Mouse (Mus musculus) small intestine, adult 2 months (tissue): Measurements from ENCODE around the gene Gtdc1. TPM values are rescaled to one million over a fixed set of nuclear protein-coding genes. Genes with fewer than 3 reads are reported as not detected.

Source experiments
- H3K27ac ChIP-seq: fragments of 200-500 bp; 2 replicates; pipeline ENCODE4 v1.5.1; 2012; ENCODE audit warnings: low read depth, low read length, control low read depth, inconsistent platforms; ENCODE audit not compliant: insufficient read depth
- H3K27me3 ChIP-seq: fragments of 200-500 bp; 2 replicates; pipeline ENCODE4 v1.6.1; 2012; ENCODE audit warnings: mild to moderate bottlenecking, moderate library complexity, low read length, inconsistent platforms; ENCODE audit not compliant: control insufficient read depth, insufficient read depth
- H3K36me3 ChIP-seq: fragments of 200-500 bp; 2 replicates; pipeline ENCODE4 v1.6.1; 2012; ENCODE audit warnings: mild to moderate bottlenecking, low read length, control low read depth, inconsistent platforms; ENCODE audit not compliant: control insufficient read depth, insufficient read depth
- H3K4me1 ChIP-seq: fragments of 200-500 bp; 2 replicates; pipeline ENCODE4 v1.6.1; 2012; ENCODE audit warnings: low read length, inconsistent platforms, mixed read lengths; ENCODE audit not compliant: control insufficient read depth, insufficient read depth, insufficient read length
- H3K4me3 ChIP-seq: fragments of 200-500 bp; 2 replicates; pipeline ENCODE4 v1.5.1; 2012; ENCODE audit warnings: low read depth, mild to moderate bottlenecking, control low read depth, inconsistent platforms, low read length, moderate library complexity
- CTCF ChIP-seq: fragments of 200-500 bp; IDR thresholded peaks from 2 replicates; pipeline ENCODE4 v1.5.1; 2012; ENCODE audit warnings: low read depth, mild to moderate bottlenecking, control low read depth, inconsistent platforms, low read length, moderate library complexity, mixed read lengths; ENCODE audit not compliant: insufficient replicate concordance, insufficient read length; ENCODE audit errors: extremely low read depth
- POLR2A ChIP-seq: fragments of 200-500 bp; IDR thresholded peaks from 2 replicates; pipeline ENCODE4 v1.6.1; 2012; ENCODE audit warnings: low read depth, mild to moderate bottlenecking, control low read depth, inconsistent platforms, low read length, moderate library complexity
- WGBS: fragments of 180-500 bp; shearing (Covaris S2); methylation state at CpG from one replicate; pipeline ENCODE4 v1.1.7; 2018; 5-methylcytosine and 5-hydroxymethylcytosine counted together
- polyA plus RNA-seq: library from polyadenylated mRNA; depleted of rRNA; stranded (reverse); fragments of >200 nt; gene quantifications from 2 replicates; pipeline ENCODE4 v1.2.3, GENCODE M21; 2012; rRNA removed

Gtdc1 gene
- polyA plus RNA-seq, 1 experiment, result 1.9 TPM

DNA sequence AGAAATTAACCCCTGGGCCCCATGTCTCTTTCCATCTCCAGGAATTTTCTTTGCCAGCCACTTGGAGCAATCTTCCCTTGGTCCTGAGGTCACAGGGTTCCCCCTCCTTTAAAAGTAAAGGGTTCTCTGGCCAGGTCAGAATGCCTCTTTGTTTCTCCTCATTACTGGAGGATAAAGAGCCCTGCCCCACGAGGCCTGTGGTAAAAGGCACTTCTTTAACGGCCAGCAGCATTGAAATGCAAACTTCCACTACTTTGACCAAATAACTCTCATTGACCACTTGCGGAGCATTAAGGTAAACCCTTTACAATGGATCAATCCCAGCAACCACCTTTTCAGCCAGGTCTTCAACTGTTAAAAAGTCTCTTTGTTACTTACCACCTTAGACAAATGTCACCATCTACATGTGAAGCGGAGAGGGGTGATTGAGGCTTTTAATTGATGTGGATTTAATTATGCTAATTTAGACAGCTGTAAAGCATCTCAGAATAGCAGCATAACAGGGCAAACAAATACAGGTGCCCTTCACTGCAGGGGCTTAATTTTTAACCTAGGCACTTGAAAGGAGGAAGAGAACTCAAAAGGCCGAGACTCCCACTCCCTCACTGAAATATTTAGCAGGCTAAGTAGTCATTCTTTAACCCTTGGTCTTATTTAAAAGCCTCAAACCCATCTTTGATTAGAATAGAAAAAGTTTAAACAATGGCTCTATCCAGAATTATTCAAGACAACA, 402.1 kb downstream of the Gtdc1 start:
- H3K36me3 ChIP-seq, result no peaks in the 10 kb centered on the region
- H3K27ac ChIP-seq, result no peak overlapping the region
- no peaks in the 10 kb centered on the region for H3K27me3 ChIP-seq
- WGBS, result 54% methylated on average over 5 of the region's 5 CpGs
- no peaks in the 10 kb centered on the region for H3K4me1 ChIP-seq
- no peak for TF ChIP-seq CTCF
- no peak for TF ChIP-seq POLR2A
- H3K4me3 ChIP-seq, result no peak overlapping the region

DNA sequence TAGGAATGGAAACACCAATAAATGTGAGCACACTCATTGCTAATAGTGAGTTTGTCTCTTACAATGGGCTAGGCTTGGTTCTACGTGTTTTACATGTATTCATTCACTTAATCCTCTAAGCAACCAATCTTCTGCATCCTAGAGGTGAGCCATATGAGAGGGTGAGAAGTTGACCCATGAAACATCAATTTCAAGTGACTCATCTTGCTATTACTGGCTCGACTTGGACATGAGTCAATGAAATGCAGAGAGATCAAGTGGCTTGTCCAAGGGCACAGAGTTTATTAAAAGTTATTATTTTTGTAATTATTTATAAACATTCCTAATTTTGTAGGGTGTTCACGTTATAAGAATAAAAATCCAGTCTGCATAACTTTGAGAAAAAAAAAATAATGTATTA, 408.2 kb downstream of the Gtdc1 start:
- H3K4me3 ChIP-seq, result no peak overlapping the region
- H3K27ac ChIP-seq, result no peak overlapping the region
- H3K27me3 ChIP-seq, result no peaks in the 10 kb centered on the region
- TF ChIP-seq CTCF (no peak), POLR2A (no peak)
- 79% methylated on average over 3 of the region's 3 CpGs for WGBS
- no peaks in the 10 kb centered on the region for H3K4me1 ChIP-seq
- H3K36me3 ChIP-seq, result no peaks in the 10 kb centered on the region

DNA sequence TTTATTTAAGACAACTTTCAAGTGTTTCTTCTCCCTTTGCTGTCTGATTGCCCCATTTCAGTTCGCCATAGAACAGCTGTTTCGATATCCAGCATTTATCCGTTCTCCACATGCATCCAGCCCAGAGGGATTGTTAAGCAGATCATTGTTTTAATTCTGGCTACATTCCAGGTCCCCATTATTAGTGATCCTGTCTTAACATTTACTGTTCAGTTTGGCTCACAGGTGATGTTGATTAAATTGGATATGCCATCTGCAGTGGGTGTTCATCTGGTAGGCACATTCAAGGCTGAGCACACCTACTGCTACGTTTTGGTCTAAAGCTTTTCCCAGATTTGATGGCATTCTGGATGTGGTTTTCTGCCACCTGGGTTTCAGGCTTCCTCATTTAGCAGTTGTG, 409.4 kb downstream of the Gtdc1 start:
- no peak overlapping the region for H3K4me3 ChIP-seq
- no peak for TF ChIP-seq CTCF
- no peak for TF ChIP-seq POLR2A
- H3K27ac ChIP-seq, result no peak overlapping the region
- no peaks in the 10 kb centered on the region for H3K36me3 ChIP-seq
- 77% methylated on average over 4 of the region's 4 CpGs for WGBS
- no peaks in the 10 kb centered on the region for H3K4me1 ChIP-seq
- H3K27me3 ChIP-seq, result no peaks in the 10 kb centered on the region

Other genes starting within 250 kb of the Gtdc1 start
- gene Zeb2, start 189.7 kb upstream of the Gtdc1 start, polyA plus RNA-seq, result 3.1 and 3.7 TPM in 2 replicates